Mouse (Mus musculus) adrenal gland, adult (tissue): Measurements from ENCODE around the gene Plscr5.
"Not testable (repeated sequence)": the region's sequence is repeated elsewhere in the genome, so short reads cannot be mapped to it uniquely, and the experiment has no call there.

Experiments used
- DNase-seq, 2 experiments: peaks; one replicate each; pipeline ENCODE4 v3.0.0; 2022 to 2023; ENCODE audit warnings: low spot score in 1 of 2; ENCODE audit not compliant: inconsistent age in 2 of 2

Plscr5 gene

GRCm38 (mm10) chr9:92192636-92193035, at the start of gene Plscr5:
Gene Plscr5 (plus strand): TSS chr9:92192936.
- DNase-seq: not testable (repeated sequence)

GRCm38 (mm10) chr9:92147555-92148248, 45.0 kb upstream of the Plscr5 start:
- peak in 1 of 2 experiments; percentile 63 for DNase-seq

- no peak for DNase-seq
Measured at GRCm38 (mm10) chr9:92162213-92162612, 30.5 kb upstream of the Plscr5 start.

GRCm38 (mm10) chr9:92173318-92173985, 19.3 kb upstream of the Plscr5 start:
- no peak for DNase-seq

- peak; percentile 29 to 78 for DNase-seq
Measured at GRCm38 (mm10) chr9:92174176-92175075, 18.3 kb upstream of the Plscr5 start.

- DNase-seq: no peak
Measured at GRCm38 (mm10) chr9:92178861-92179469, 13.8 kb upstream of the Plscr5 start.

- no peak for DNase-seq
Measured at GRCm38 (mm10) chr9:92191295-92191694, 1.4 kb upstream of the Plscr5 start.

- DNase-seq: no peak
Measured at GRCm38 (mm10) chr9:92198408-92198807, 5.7 kb downstream of the Plscr5 start.

GRCm38 (mm10) chr9:92199564-92199963, 6.8 kb downstream of the Plscr5 start:
- no peak for DNase-seq

- no peak for DNase-seq
Measured at GRCm38 (mm10) chr9:92204397-92204796, 11.7 kb downstream of the Plscr5 start.

GRCm38 (mm10) chr9:92207307-92207706, 14.6 kb downstream of the Plscr5 start:
- DNase-seq: peak; percentile 15 to 79

GRCm38 (mm10) chr9:92207757-92208156, 15.0 kb downstream of the Plscr5 start:
- peak in 1 of 2 experiments; percentile 27 for DNase-seq

GRCm38 (mm10) chr9:92209850-92210249, 17.1 kb downstream of the Plscr5 start:
- DNase-seq: no peak

GRCm38 (mm10) chr9:92210386-92210967, 17.7 kb downstream of the Plscr5 start:
- DNase-seq: peak in 1 of 2 experiments; percentile 13

- peak in 1 of 2 experiments; percentile 21 for DNase-seq
Measured at GRCm38 (mm10) chr9:92211048-92211447, 18.3 kb downstream of the Plscr5 start.

- DNase-seq: peak in 1 of 2 experiments; percentile 25
Measured at GRCm38 (mm10) chr9:92217484-92217883, 24.7 kb downstream of the Plscr5 start.

- DNase-seq: no peak
Measured at GRCm38 (mm10) chr9:92217896-92218295, 25.2 kb downstream of the Plscr5 start.

GRCm38 (mm10) chr9:92220151-92220550, 27.4 kb downstream of the Plscr5 start:
- no peak for DNase-seq

- DNase-seq: no peak
Measured at GRCm38 (mm10) chr9:92221480-92221879, 28.7 kb downstream of the Plscr5 start.

GRCm38 (mm10) chr9:92224598-92225231, 32.0 kb downstream of the Plscr5 start:
- DNase-seq: peak in 1 of 2 experiments; percentile 54
